Mouse (Mus musculus) myocyte (in vitro differentiated cells): ENCODE data around the gene Crip2.

ENCODE experiments used
- POLR2A ChIP-seq: IDR thresholded peaks from one replicate; pipeline ENCODE4 v1.6.1; 2011; ENCODE audit warnings: low read depth, mild to moderate bottlenecking, control low read depth, moderate library complexity; ENCODE audit not compliant: insufficient read length
- TCF3 ChIP-seq: IDR thresholded peaks from one replicate; pipeline ENCODE4 v1.6.1; 2011; ENCODE audit warnings: low read depth, control low read depth; ENCODE audit not compliant: insufficient read length
- USF1 ChIP-seq: IDR thresholded peaks from one replicate; pipeline ENCODE4 v1.6.1; 2011; ENCODE audit warnings: low read depth, mild to moderate bottlenecking, control low read depth, moderate library complexity

- TF ChIP-seq TCF3 (no peak), POLR2A (no peak), USF1 (no peak)
Observed at GRCm38 (mm10) chr12:113097040-113097439, 43.0 kb upstream of the Crip2 start.
